Mouse (Mus musculus): ENCODE data around the gene Gm20708.
"Not testable (repeated sequence)": the region's sequence is repeated elsewhere in the genome, so short reads cannot be mapped to it uniquely, and the experiment has no call there.

Gene Gm20708

GRCm38 (mm10) chr11:117832086-117832969 is 22.9 kb downstream of the Gm20708 start:
- DNase-seq (ENCODE audit: low read depth, low spot score), result peak; percentile 94

GRCm38 (mm10) chr11:117833509-117833908 is 24.0 kb downstream of the Gm20708 start:
- DNase-seq (ENCODE audit: low read depth, low spot score), result not testable (repeated sequence)

GRCm38 (mm10) chr11:117834086-117834485 is 24.6 kb downstream of the Gm20708 start:
- DNase-seq (ENCODE audit: low read depth, low spot score), result no peak

GRCm38 (mm10) chr11:117836306-117836705 is 26.8 kb downstream of the Gm20708 start:
- DNase-seq (ENCODE audit: low read depth, low spot score), result peak; percentile 88

GRCm38 (mm10) chr11:117838572-117838971 is 29.1 kb downstream of the Gm20708 start:
- DNase-seq (ENCODE audit: low read depth, low spot score), result peak; percentile 58

GRCm38 (mm10) chr11:117839021-117839420 is 29.6 kb downstream of the Gm20708 start:
- DNase-seq (ENCODE audit: low read depth, low spot score), result no peak

- DNase-seq (ENCODE audit: low read depth, low spot score), result no peak
These were observed 31.4 kb downstream of the Gm20708 start for GRCm38 (mm10) chr11:117840910-117841309.

- no peak for DNase-seq (ENCODE audit: low read depth, low spot score)
These were observed 34.0 kb downstream of the Gm20708 start for GRCm38 (mm10) chr11:117843434-117843833.

- no peak for DNase-seq (ENCODE audit: low read depth, low spot score)
These were observed 35.5 kb downstream of the Gm20708 start for GRCm38 (mm10) chr11:117844997-117845396.

GRCm38 (mm10) chr11:117845651-117846050 is 36.2 kb downstream of the Gm20708 start:
- DNase-seq (ENCODE audit: low read depth, low spot score), result no peak

GRCm38 (mm10) chr11:117846640-117847039 is 37.2 kb downstream of the Gm20708 start:
- DNase-seq (ENCODE audit: low read depth, low spot score), result peak; percentile 55

- no peak for DNase-seq (ENCODE audit: low read depth, low spot score)
These were observed 38.2 kb downstream of the Gm20708 start for GRCm38 (mm10) chr11:117847593-117848215.

- peak; percentile 73 for DNase-seq (ENCODE audit: low read depth, low spot score)
These were observed 39.0 kb downstream of the Gm20708 start for GRCm38 (mm10) chr11:117848271-117848984.

- peak; percentile 96 for DNase-seq (ENCODE audit: low read depth, low spot score)
These were observed 39.7 kb downstream of the Gm20708 start, which contains the start of gene Birc5 for GRCm38 (mm10) chr11:117848985-117849671. TSS of gene Birc5 (plus strand) at chr11:117849251.

GRCm38 (mm10) chr11:117852875-117853274 is 43.4 kb downstream of the Gm20708 start:
- no peak for DNase-seq (ENCODE audit: low read depth, low spot score)

- peak; percentile 85 for DNase-seq (ENCODE audit: low read depth, low spot score)
These were observed 44.8 kb downstream of the Gm20708 start for GRCm38 (mm10) chr11:117854241-117854640.

GRCm38 (mm10) chr11:117855360-117855759 is 45.9 kb downstream of the Gm20708 start:
- no peak for DNase-seq (ENCODE audit: low read depth, low spot score)

GRCm38 (mm10) chr11:117855975-117856374 is 46.5 kb downstream of the Gm20708 start:
- no peak for DNase-seq (ENCODE audit: low read depth, low spot score)

GRCm38 (mm10) chr11:117857462-117857861 is 48.0 kb downstream of the Gm20708 start:
- DNase-seq (ENCODE audit: low read depth, low spot score), result no peak

GRCm38 (mm10) chr11:117858392-117858791 is 48.9 kb downstream of the Gm20708 start:
- DNase-seq (ENCODE audit: low read depth, low spot score), result no peak

GRCm38 (mm10) chr11:117860601-117861000 is 51.1 kb downstream of the Gm20708 start, which contains the start of gene Tmem235:
TSS of gene Tmem235 (plus strand) at chr11:117860752.
- no peak for DNase-seq (ENCODE audit: low read depth, low spot score)
